Comparison of ENCODE assay signal across 8 mouse cellular contexts in genomic region chr1:86669552-86670273, GRCm38 (mm10). TPM values are rescaled to one million over a fixed set of nuclear protein-coding genes. Genes with fewer than 3 reads are reported as not detected.
DNase-seq lines count a peak whose midpoint lies in the region; ATAC-seq and TF ChIP-seq lines count a peak whose summit lies in the region.

No protein-coding gene starts in this region.

- H3K9ac ChIP-seq in heart, embryonic 12.5 days = peak overlapping the region; percentile 52
- H3K9ac ChIP-seq in kidney, embryonic 14.5 days (ENCODE audit: low read depth, low read length) = peak overlapping the region; percentile 40; the same call in 1 of the 2 replicates
- H3K9ac ChIP-seq in limb, embryonic 13.5 days = peak overlapping the region; percentile 61
- peak overlapping the region; percentile 71 for H3K9ac ChIP-seq in midbrain, embryonic 16.5 days (ENCODE audit: low read depth, low read length)
- peak overlapping the region; percentile 36 for H3K9ac ChIP-seq in stomach, postnatal 0 days (ENCODE audit: low read length)

- H3K4me1 ChIP-seq in brown adipose tissue, adult 24 weeks (ENCODE audit: control insufficient read depth, insufficient read depth, insufficient read length, low read length) = no peaks in the 10 kb centered on the region; the same call in 1 of the 2 replicates
- peaks cover 7% of the 10 kb centered on the region for H3K4me1 ChIP-seq in heart, embryonic 12.5 days (replicated peaks)
- H3K4me1 ChIP-seq in kidney, embryonic 14.5 days (ENCODE audit: control insufficient read depth, insufficient read depth, low read length) = peaks cover 3% of the 10 kb centered on the region; the same call in 1 of the 2 replicates
- H3K4me1 ChIP-seq in limb, embryonic 13.5 days = peaks cover 21% of the 10 kb centered on the region
- peaks cover 5% of the 10 kb centered on the region; the same call in 1 of the 2 replicates for H3K4me1 ChIP-seq in midbrain, embryonic 16.5 days (ENCODE audit: control insufficient read depth, insufficient read depth, low read length)
- H3K4me1 ChIP-seq in stomach, postnatal 0 days (replicated peaks; ENCODE audit: control insufficient read depth, insufficient read depth) = peaks cover 4% of the 10 kb centered on the region; the same call in 1 of the 2 replicates

- ATAC-seq in heart, embryonic 12.5 days (ENCODE audit: insufficient number of reproducible peaks, low FRiP score) = 0 out of 2 replicates have a peak, but pooled peaks have one; percentile 46
- peak; percentile 79 for ATAC-seq in kidney, embryonic 14.5 days (ENCODE audit: low FRiP score, low TSS enrichment)
- ATAC-seq in limb, embryonic 13.5 days (ENCODE audit: low FRiP score, low read depth) = no peak
- peak; percentile 75 for ATAC-seq in midbrain, embryonic 16.5 days
- peak; percentile 87 for ATAC-seq in stomach, postnatal 0 days (ENCODE audit: low FRiP score, low TSS enrichment)

- TF ChIP-seq CTCF in stomach, postnatal 0 days (IDR thresholded peaks at IDR 0.05; ENCODE audit: low read depth) = peak; percentile 93

- no peaks in the 10 kb centered on the region for H3K9me3 ChIP-seq in heart, embryonic 12.5 days (replicated peaks)
- no peaks in the 10 kb centered on the region for H3K9me3 ChIP-seq in kidney, embryonic 14.5 days (ENCODE audit: control insufficient read depth, low read length)
- no peaks in the 10 kb centered on the region for H3K9me3 ChIP-seq in limb, embryonic 13.5 days
- no peaks in the 10 kb centered on the region for H3K9me3 ChIP-seq in midbrain, embryonic 16.5 days (replicated peaks; ENCODE audit: control insufficient read depth, low read length, poor library complexity, severe bottlenecking)
- no peaks in the 10 kb centered on the region for H3K9me3 ChIP-seq in stomach, postnatal 0 days (ENCODE audit: control insufficient read depth, low read length)

- no peaks in the 10 kb centered on the region for H3K36me3 ChIP-seq in heart, embryonic 12.5 days
- H3K36me3 ChIP-seq in kidney, embryonic 14.5 days (ENCODE audit: control insufficient read depth, insufficient read depth, low read length) = no peaks in the 10 kb centered on the region
- no peaks in the 10 kb centered on the region for H3K36me3 ChIP-seq in limb, embryonic 13.5 days
- no peaks in the 10 kb centered on the region for H3K36me3 ChIP-seq in midbrain, embryonic 16.5 days (ENCODE audit: control insufficient read depth, insufficient read depth, low read length)
- H3K36me3 ChIP-seq in stomach, postnatal 0 days (ENCODE audit: control insufficient read depth, insufficient read depth, low read length) = no peaks in the 10 kb centered on the region

- H3K4me3 ChIP-seq in brown adipose tissue, adult 24 weeks (ENCODE audit: insufficient read depth, low read depth, low read length) = peak overlapping the region; percentile 46
- H3K4me3 ChIP-seq in heart, embryonic 12.5 days = peak overlapping the region; percentile 52
- peak overlapping the region; percentile 52 for H3K4me3 ChIP-seq in kidney, embryonic 14.5 days (ENCODE audit: low read length)
- peak overlapping the region; percentile 48 for H3K4me3 ChIP-seq in limb, embryonic 13.5 days
- H3K4me3 ChIP-seq in midbrain, embryonic 16.5 days (ENCODE audit: low read depth, low read length) = peak overlapping the region; percentile 65
- peak overlapping the region; percentile 48 for H3K4me3 ChIP-seq in stomach, postnatal 0 days (ENCODE audit: low read depth, low read length)

- peak; percentile 23 for DNase-seq in CD4-positive helper T cell, adult 2 months (ENCODE audit: low read depth, low spot score)
- peak; percentile 37 for DNase-seq in fibroblast of lung, adult 2 months (ENCODE audit: low read depth)
- peak; percentile 82 for DNase-seq in stomach, postnatal 0 days (ENCODE audit: low spot score)

- no peak overlapping the region for H3K27ac ChIP-seq in brown adipose tissue, adult 24 weeks (replicated peaks; ENCODE audit: low read depth, low read length)
- H3K27ac ChIP-seq in heart, embryonic 12.5 days (ENCODE audit: poor library complexity, severe bottlenecking) = no peak overlapping the region
- H3K27ac ChIP-seq in kidney, embryonic 14.5 days (ENCODE audit: low read depth, low read length) = no peak overlapping the region
- H3K27ac ChIP-seq in limb, embryonic 13.5 days = no peak overlapping the region
- peak overlapping the region; percentile 19; the same call in 1 of the 2 replicates for H3K27ac ChIP-seq in midbrain, embryonic 16.5 days (ENCODE audit: low read length)
- H3K27ac ChIP-seq in stomach, postnatal 0 days (replicated peaks) = no peak overlapping the region

- H3K27me3 ChIP-seq in heart, embryonic 12.5 days (replicated peaks) = peaks cover 73% of the 10 kb centered on the region
- peaks cover 34% of the 10 kb centered on the region for H3K27me3 ChIP-seq in kidney, embryonic 14.5 days (ENCODE audit: control insufficient read depth, insufficient read depth, low read length)
- H3K27me3 ChIP-seq in limb, embryonic 13.5 days = peaks cover 72% of the 10 kb centered on the region
- peaks cover 13% of the 10 kb centered on the region for H3K27me3 ChIP-seq in midbrain, embryonic 16.5 days (ENCODE audit: control insufficient read depth, insufficient read depth, low read depth, low read length)
- peaks cover 2% of the 10 kb centered on the region; the same call in 1 of the 2 replicates for H3K27me3 ChIP-seq in stomach, postnatal 0 days (ENCODE audit: control insufficient read depth, insufficient read depth, low read length)

- peak overlapping the region; percentile 94 for H3K4me2 ChIP-seq in heart, embryonic 12.5 days
- H3K4me2 ChIP-seq in kidney, embryonic 14.5 days (replicated peaks; ENCODE audit: low read depth, low read length) = peak overlapping the region; percentile 98
- peak overlapping the region; percentile 83 for H3K4me2 ChIP-seq in limb, embryonic 13.5 days (replicated peaks)
- peak overlapping the region; percentile 98 for H3K4me2 ChIP-seq in midbrain, embryonic 16.5 days (ENCODE audit: low read length)
- H3K4me2 ChIP-seq in stomach, postnatal 0 days (replicated peaks; ENCODE audit: low read depth) = peak overlapping the region; percentile 88

- 2% methylated on average over 44 of the region's 44 CpGs for WGBS in heart, embryonic 12.5 days
- 2% methylated on average over 44 of the region's 44 CpGs for WGBS in kidney, embryonic 14.5 days
- WGBS in limb, embryonic 13.5 days = 2% methylated on average over 44 of the region's 44 CpGs
- whole genome bisulfite sequencing in midbrain, embryonic 16.5 days = under 1% methylated on average over 44 of the region's 44 CpGs
- WGBS in stomach, postnatal 0 days = under 1% methylated on average over 43 of the region's 44 CpGs

- TF ChIP-seq EP300 in stomach, postnatal 0 days (optimal IDR thresholded peaks at IDR 0.05) = no peak

RNA-seq across cellular contexts. Expression of gene Nppc, which starts 0.7 kb away (rescaled TPM):
- polyA plus RNA-seq in brown adipose tissue, adult 24 weeks (2012; ENCODE audit: insufficient read depth, insufficient read length, missing spikeins) = not detected in 2 replicates
- polyA plus RNA-seq in heart, embryonic 12.5 days (2016; fragmentation: Nextera tagmentation; extraction: Ambion mirVana) = 1.3 TPM in 2 replicates
- 2.1 and 2.4 TPM in 2 replicates for polyA plus RNA-seq in kidney, embryonic 14.5 days (2014; fragmentation: Nextera tagmentation; extraction: Ambion mirVana)
- 5.3 and 5.9 TPM in 2 replicates for polyA plus RNA-seq in limb, embryonic 13.5 days (2015; fragmentation: Nextera tagmentation; extraction: Ambion mirVana)
- 3.8 and 4.2 TPM in 2 replicates for polyA plus RNA-seq in midbrain, embryonic 16.5 days (2015; fragmentation: Nextera tagmentation; extraction: Ambion mirVana)
- polyA plus RNA-seq in stomach, postnatal 0 days (2015; fragmentation: Nextera tagmentation; extraction: Ambion mirVana) = 3.5 and 4.1 TPM in 2 replicates

RNA-seq across cellular contexts. Expression of gene Dis3l2, which starts 33.9 kb away (rescaled TPM):
- polyA plus RNA-seq in brown adipose tissue, adult 24 weeks (2012; ENCODE audit: insufficient read depth, insufficient read length, missing spikeins) = 5.6 and 8.8 TPM in 2 replicates
- polyA plus RNA-seq in heart, embryonic 12.5 days (2016; fragmentation: Nextera tagmentation; extraction: Ambion mirVana) = 17.0 and 18.2 TPM in 2 replicates
- 23.2 and 32.1 TPM in 2 replicates for polyA plus RNA-seq in kidney, embryonic 14.5 days (2014; fragmentation: Nextera tagmentation; extraction: Ambion mirVana)
- 28.6 and 29.3 TPM in 2 replicates for polyA plus RNA-seq in limb, embryonic 13.5 days (2015; fragmentation: Nextera tagmentation; extraction: Ambion mirVana)
- polyA plus RNA-seq in midbrain, embryonic 16.5 days (2015; fragmentation: Nextera tagmentation; extraction: Ambion mirVana) = 42.7 and 45.8 TPM in 2 replicates
- 12.3 and 13.4 TPM in 2 replicates for polyA plus RNA-seq in stomach, postnatal 0 days (2015; fragmentation: Nextera tagmentation; extraction: Ambion mirVana)

Comparison
In these comparisons a context has a peak if more than half of its experiments do, and no peak if none do; other contexts are left out.
1. DNase-seq: peak in every context shown above with its lines; median percentile 82 in stomach, postnatal 0 days; 37 in fibroblast of lung, adult 2 months; 23 in CD4-positive helper T cell, adult 2 months.